Mouse (Mus musculus): ENCODE data around the gene Col5a1.
A peak's percentile ranks its signal among the peaks of the same experiment; 100 is the strongest.

The Col5a1 gene

GRCm38 (mm10) chr2:28037505-28038390, 151.5 kb downstream of the Col5a1 start:
- DNase-seq = peak; percentile 74 to 85

- DNase-seq = peak; percentile 92 to 97
Observed at GRCm38 (mm10) chr2:28038391-28039096, 152.3 kb downstream of the Col5a1 start.

GRCm38 (mm10) chr2:28039647-28040325, 153.6 kb downstream of the Col5a1 start:
- DNase-seq = peak in 1 of 2 experiments; percentile 30

GRCm38 (mm10) chr2:28040466-28040865, 154.2 kb downstream of the Col5a1 start:
- no peak for DNase-seq

- no peak for DNase-seq
Observed at GRCm38 (mm10) chr2:28044920-28045598, 158.8 kb downstream of the Col5a1 start.

- DNase-seq = no peak
Observed at GRCm38 (mm10) chr2:28046311-28046710, 160.1 kb downstream of the Col5a1 start.

- no peak for DNase-seq
Observed at GRCm38 (mm10) chr2:28047092-28047491, 160.9 kb downstream of the Col5a1 start.

GRCm38 (mm10) chr2:28059922-28060321, 173.7 kb downstream of the Col5a1 start:
- DNase-seq = no peak

- DNase-seq = no peak
Observed at GRCm38 (mm10) chr2:28063711-28064338, 177.6 kb downstream of the Col5a1 start.

GRCm38 (mm10) chr2:28064339-28065080, 178.3 kb downstream of the Col5a1 start:
- no peak for DNase-seq

GRCm38 (mm10) chr2:28065081-28065651, 178.9 kb downstream of the Col5a1 start:
- DNase-seq = no peak

GRCm38 (mm10) chr2:28066686-28067085, 180.5 kb downstream of the Col5a1 start:
- no peak for DNase-seq

- peak; percentile 44 to 57 for DNase-seq
Observed at GRCm38 (mm10) chr2:28067175-28067574, 180.9 kb downstream of the Col5a1 start.

GRCm38 (mm10) chr2:28067821-28068536, 181.8 kb downstream of the Col5a1 start:
- DNase-seq = peak; percentile 37 to 54

- DNase-seq = peak; percentile 27 to 34
Observed at GRCm38 (mm10) chr2:28068537-28068878, 182.3 kb downstream of the Col5a1 start.

GRCm38 (mm10) chr2:28075616-28076187, 189.5 kb downstream of the Col5a1 start:
- DNase-seq = no peak

GRCm38 (mm10) chr2:28084768-28085167, 198.5 kb downstream of the Col5a1 start, which contains the start of gene Fcnb:
TSS of gene Fcnb (minus strand) at chr2:28084885.
- no peak for DNase-seq

GRCm38 (mm10) chr2:28086112-28086511, 199.9 kb downstream of the Col5a1 start:
- peak in 1 of 2 experiments; percentile 19 for DNase-seq

GRCm38 (mm10) chr2:28089095-28089494, 202.9 kb downstream of the Col5a1 start:
- DNase-seq = no peak

Data from cerebellum, postnatal 14 days (tissue).